Mouse (Mus musculus): ENCODE results near the gene Chd6.

Chd6 gene

DNA sequence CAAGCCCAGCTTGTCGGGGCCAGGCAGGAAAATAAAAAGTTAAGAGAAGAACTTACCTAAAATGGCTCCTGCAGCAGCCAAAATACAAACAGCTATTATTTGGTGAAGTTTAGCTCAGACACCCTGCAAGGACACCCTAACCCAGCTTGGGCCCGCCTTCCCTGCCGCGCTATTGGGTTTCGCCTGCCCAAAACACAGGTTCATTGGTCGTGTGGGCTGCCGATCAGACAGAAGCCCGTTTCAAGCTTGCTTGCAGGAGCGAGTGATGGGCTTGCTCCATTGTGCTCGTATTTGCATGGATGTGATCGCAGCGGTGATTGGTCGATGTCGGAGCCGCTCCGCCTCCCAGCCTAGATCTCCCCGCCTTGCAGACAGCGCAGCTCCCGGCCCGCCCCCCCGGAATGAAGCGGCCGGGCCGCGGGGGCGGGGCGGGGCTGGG, at the start of gene Chd6:
TSS of gene Chd6 (minus strand) at position 143 of the 439 bp plus-strand sequence.
- DNase-seq (ENCODE audit: low read depth) = peak; percentile 98

DNA sequence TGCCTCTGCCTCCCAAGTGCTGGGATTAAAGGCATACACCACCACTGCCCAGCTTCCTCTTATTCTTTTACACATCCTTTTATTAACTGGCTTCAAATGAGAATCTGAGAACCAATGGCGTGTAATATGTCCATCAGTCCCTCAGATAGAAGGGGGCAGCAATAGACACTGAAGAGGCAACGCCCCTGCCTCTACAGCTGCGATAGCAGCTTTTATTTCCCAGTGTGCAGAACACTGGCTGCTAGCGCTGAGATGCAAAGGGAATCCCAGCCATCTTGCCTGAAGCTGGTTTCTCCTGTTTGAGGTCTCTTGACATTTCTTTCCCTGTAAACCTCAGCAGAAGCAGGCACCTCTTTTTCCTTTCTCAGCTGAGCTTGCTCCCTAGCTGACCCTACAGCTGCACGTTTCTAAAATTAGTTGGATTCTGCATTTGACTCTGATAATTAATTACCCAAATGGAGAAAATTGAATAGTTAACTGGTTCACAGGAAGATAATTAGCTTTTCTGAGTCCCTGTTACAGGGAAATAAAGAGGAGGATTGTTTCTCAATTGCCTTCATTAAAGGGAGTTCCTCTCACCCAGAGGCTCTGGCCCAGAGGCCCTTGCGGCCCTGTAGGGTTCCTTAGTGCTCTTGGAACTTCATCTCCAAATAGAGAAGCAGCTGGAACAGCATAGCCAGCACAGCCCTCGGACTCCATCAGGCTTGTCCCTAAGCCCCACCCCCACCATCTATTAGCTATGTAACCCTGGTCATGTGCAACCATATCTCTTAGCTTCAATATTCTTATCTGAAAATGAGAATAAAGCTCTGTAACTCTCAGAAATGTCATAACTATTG, 41.3 kb upstream of the Chd6 start:
- DNase-seq (ENCODE audit: low read depth) = no peak

DNA sequence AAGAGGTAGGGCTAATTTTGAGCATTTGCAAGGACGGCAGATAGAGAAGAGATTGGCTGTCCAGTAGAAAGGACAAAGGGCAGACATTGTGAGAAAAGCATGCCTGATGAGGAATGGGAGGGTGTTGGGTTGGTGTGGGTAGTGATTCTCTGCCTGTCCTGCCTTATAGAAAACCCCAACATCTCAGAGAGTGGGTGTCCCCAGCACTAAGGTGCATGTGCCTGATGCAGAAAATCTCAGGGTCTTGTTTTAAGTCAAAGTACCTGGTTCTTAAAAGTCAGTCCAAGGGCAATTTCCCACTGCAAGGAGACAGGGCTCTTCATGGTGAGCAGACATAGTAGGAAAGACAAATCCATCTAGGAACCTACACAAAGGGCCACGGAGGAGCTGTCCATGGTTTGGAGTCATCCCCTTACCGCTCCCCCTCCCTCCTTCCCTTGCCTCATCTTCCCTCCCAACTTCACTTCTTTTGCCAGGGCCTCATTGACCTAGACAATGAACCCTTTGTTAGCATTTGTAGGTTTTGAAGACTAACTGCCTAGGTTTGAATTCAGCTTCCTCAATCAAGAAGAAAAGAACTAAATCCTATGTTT, 39.6 kb upstream of the Chd6 start:
- DNase-seq (ENCODE audit: low read depth) = no peak

DNA sequence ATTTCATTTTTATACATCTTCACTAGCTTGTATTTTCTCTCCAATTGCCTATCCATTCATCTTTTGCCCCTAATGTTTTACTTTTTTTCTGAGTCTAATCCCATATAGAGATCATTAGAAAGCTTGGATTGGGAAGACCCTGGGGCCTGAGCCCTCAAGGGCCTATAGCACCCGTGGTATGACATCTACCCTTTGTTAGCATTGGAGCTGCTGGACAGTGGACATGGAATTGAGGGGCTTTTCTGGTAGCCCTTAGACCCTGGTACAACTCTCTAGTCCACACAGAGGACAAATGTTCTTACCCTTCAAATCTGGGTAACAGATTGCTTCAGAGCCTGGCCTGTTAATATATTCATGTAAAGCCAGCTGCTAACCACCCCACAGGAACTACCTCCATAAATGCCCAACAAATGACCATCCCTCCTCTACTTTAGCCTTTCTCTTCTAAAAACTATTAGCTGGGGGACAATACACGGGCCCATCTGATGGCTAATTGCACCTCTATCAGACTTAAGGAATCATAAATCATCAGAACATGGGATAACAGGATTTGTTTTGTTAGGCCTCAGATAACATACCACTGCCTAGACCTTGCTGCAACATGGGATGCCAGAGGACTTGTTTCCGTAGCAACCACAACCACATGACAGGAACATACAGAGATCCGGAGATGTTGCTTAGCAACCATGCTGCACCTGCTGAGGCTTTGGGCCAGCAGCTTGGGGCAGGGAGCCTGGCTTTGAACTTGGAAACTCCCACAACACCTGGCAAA, 39.0 kb upstream of the Chd6 start:
- DNase-seq (ENCODE audit: low read depth) = no peak

DNA sequence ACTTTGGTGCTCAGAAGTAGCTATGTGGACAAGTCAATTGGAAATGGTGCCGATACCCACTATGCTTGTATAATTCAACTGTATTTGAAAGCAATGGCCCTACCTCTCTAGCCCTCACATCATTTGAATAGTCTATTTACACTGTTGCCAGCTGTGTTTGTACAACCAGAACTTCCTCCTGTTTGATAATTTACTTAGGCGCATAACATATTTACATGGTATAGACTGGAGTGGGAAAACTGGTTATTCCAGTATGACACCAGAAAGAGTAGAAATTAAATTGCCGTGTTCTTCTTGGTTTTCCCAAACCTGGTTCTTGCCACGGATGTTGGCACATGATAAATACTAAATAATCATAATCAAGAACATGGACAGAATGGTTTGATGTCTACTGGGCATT, 35.9 kb upstream of the Chd6 start:
- no peak for DNase-seq (ENCODE audit: low read depth)

DNA sequence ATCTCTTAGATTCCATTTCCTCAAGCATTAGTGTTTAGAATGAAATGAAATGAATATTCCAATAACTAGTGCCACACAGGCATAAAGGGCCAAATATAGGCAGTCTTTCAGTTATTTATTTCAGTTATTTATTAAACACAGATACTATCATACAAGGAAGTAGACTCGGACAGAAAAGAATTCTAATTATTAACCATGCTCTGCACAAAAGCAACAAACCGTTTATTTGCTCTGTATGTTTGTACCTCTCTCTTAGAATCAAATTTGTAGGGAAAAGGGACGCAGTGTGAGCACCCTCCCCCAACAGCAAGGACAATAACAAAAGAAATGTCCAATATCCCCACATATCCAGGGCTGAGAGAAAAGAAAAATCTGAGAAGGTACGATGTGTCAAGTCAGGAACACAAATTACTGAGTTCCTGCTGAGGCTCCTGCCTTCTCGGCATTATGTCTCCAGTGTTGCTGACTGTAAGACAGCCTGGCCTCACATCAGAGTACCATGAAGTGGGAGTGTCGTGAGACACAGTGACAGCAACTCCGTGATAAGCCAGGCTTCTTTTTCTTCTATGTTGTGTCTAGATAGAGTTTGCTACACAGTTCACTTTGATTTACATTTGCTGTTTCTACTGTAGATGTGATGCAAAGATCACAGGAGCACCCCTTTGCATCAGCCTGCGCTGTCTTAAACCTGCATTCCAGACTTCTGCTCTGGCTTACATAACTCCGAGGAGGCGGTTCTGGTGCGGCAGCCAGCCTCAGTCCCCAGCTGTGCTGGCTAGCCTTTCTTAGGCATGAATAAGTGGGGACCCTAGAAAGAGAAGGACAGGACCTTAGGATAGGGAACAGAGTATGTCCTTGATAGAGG, 30.0 kb upstream of the Chd6 start:
- no peak for DNase-seq (ENCODE audit: low read depth)

DNA sequence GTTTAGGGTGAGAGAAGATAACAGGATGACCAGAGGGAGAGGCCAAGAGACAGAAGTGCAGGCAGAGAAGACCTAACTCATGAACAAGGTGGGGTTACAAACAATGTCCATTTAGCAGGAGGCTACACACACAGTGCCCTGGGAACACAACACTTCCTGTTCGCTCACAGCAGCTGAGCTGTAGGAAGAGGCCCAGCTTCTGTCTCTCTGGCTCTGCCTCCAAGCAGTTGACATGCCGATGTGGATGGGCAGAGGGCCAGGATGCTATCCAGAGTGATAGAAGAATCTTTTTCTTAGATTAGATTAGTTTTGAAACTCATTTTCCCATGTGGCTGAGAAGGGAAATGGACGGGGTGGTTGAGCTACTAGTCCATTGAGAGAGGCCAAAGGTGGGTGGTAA, 28.1 kb upstream of the Chd6 start:
- DNase-seq (ENCODE audit: low read depth) = no peak

DNA sequence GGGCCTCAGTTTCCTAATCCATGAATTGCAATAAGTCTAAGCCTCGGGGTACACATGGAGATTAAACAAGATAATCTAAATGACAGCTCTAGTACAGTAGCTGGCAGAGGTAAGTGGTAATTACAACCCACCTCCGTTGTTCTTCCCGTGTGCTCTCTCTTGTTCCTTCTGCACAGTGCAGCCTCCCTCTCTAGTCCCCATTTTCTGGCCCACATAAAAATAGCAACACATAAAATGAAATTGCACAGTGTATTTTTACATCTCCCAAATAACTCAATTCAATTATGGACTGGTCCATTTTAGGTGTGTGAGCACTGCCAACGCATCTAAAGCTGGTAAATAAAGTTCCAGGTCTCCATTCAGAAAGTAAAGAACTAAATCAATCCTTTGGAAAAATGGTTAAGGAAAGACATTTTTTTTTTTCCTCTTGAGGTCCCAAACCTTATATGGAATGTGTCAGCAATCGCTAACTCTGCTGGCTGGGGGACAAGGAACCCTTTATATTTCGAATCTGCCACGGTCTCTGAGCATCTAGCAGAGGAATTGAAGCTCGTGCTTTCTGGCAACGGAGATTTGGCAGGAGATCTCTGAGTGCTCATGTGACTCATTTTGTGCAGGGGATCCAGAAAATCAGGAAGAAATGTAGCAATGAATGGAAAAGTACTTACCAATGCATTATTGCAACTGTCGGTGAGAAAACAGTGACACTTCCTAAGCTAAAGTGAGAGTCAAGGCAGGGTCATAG, 19.7 kb upstream of the Chd6 start:
- no peak for DNase-seq (ENCODE audit: low read depth)

DNA sequence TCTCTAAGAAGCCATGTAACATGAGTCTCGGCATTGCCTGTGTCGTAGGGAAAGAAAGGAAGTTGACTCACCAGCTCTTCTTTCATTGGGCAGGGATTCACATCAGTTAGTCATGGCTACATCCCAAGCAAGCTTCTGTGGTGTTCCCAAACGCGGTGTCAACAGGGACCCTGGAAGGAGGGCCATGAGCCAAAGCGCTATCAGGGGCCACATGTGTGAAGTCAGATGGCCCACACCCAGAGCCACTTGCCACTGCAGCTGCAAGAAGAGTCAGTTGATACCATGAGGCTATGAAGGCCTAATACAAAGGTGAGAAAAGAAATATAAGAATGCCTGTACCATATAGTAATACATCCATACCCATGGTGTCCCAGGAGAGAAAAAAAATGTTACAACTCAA, 3.1 kb upstream of the Chd6 start:
- DNase-seq (ENCODE audit: low read depth) = no peak

DNA sequence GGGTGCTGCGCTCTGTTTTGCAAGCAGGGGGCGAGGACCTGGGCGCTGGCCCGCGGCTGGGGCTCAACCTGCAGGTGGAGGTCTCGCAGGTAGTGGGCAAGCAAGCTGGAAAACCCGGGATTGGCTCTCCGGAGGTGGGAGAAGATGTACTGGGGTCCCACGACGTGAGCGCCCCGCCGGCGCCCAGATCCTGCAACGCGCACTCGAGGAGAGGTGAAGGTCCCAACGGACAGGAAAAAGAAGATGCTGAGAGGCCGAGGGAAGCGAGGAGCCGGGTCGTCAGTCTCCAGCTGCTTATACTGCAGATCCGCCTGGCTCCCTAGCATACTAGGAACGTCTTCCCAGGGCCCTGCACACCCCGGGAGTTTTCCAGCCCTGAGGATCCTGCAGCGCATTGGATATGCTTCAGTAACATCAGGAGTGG, 535 bp upstream of the Chd6 start:
- no peak for DNase-seq (ENCODE audit: low read depth)

DNA sequence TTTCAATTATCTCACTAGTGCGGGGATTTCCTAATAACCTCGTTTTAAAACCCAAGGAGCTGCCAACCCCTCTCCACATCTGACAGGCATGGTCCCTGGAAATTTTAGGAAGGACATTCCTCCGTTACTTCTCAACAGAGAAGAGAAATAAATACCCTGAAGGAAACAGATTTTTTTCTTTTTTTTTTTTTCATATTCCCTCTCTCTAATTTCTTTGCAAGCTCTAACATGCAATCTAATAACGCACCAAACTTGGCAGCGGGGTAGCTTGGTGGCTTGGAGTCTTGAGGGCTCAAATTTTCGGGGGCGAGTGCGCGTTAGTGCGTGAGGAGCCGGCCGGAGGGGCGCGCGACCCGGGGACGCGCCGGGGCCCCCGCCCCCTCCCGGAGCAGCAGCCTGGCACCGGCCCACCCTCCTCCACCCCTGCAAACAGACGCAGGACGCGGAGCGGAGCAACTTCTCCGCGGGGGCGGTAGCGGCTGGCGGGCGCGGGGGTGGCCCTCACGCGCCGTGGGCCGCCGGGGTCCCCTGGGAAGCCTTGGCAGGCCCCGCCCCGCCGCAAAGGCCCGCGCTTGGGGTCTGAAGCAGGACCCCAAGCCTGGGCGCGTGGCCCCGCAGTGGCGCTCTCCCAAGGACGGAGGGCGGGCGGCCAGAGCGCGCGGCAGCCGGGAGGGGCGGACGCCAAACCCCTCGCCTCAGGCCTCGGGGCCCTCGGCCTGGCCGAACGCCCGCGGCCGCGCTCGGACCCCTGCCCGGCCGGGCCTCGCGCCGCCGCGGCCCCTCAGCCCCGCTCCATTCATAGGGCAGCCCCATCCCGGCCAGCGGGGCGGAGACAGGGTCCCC, 569 bp downstream of the Chd6 start:
- peak; percentile 24 for DNase-seq (ENCODE audit: low read depth)

DNA sequence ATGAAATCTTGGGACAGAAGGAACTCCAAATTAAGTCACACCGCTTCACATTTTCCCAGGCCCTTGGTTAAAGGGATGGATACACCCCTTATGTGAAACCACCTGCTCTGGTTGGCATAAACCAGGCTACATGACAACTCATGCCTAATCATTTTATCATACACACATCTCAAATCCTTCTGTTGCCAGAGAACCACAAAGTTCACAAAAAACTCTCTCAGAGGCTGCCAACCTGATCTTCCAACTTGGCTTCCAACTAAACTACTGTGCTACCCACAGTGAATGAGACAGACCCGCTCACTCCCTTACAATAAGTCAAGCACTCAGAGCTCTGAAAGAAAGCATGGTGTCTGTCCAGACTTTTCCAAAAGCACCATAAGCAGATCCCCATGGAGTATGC, 1.6 kb downstream of the Chd6 start:
- DNase-seq (ENCODE audit: low read depth) = no peak

DNA sequence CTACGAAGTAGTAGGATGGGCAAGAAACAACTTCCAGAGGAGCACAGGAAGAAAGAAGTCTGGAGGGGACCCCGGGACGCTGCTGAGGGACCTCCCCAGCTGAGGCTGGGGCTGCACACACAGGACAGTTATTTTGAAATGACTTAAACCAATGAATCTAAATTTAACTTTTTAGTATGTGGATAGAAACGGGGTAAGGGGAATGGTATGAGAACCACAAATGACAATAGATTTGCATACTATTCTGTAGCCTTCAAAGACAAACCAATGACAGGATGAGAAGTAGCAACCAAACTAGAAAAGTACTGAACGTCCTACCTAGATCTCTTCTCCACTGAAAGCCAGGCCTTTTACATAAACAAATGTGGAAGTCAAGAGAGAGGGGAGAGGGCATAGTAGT, 5.1 kb downstream of the Chd6 start:
- no peak for DNase-seq (ENCODE audit: low read depth)

DNA sequence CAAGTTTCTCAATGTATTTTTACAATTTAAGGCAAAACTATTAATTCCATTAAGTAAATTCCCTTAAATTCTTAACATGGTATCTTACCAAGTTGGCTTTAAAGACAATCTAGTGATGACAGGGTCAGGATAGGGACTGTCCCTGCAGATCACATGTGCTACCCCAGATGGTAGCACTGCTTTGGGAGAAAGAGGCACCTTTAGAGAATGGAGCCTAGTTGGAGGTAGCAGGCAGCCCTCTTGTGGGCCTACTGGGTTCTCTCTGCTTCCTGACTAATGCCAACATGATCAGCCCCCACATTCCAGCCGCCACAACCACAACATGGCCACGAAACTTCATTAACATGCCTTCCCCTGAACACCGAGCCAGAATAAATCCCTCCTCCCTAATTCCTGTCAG, 6.8 kb downstream of the Chd6 start:
- no peak for DNase-seq (ENCODE audit: low read depth)

DNA sequence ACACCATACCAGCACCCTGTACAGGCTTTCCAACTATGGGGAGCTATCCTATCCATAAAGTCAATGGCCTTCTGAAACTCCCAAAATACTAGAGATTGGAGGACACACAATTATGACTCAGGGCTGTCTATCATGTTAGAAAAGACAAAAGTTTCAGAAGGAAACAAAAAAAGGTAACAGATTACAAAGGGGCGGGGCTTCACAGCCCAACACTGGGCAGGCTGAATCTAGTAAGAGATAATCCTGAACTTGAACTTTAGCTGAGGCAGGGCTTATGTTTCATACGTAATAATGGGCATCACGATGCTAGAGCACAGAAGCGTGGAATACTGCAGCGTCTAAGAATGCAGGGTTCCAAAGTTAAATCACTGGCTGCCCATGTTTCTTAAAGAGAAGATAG, 11.1 kb downstream of the Chd6 start:
- no peak for DNase-seq (ENCODE audit: low read depth)

DNA sequence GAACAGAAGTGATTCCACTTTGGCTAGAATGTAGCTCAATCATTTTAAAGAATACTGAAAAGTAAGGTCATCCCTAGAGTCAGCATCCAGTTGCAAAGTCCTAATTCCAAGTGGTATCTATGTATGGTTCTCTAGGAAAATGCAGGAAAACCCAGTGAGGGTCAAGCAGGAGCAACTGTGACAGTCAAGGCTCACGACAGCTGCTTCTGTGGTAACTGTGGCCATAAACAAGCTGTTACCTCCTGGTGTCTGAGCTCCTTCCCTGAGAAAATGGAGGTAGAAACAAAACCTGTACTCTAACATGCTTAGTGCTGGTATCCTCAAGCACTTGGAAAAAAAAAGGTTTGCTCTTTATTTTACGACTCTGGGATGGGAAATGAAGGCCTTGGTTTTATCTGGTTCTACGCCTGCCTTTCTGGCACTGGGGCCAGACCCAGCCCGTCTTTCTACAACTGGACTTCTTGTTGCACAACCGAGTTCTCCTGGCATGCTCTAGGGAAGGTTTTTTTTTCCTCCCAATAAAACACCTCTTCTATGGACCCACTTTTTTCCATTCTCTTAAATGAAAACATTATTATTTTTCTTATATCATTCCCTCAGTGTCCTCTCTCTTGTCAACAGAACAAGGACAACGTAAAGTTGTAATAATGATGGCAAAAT, 18.0 kb downstream of the Chd6 start:
- DNase-seq (ENCODE audit: low read depth) = no peak

DNA sequence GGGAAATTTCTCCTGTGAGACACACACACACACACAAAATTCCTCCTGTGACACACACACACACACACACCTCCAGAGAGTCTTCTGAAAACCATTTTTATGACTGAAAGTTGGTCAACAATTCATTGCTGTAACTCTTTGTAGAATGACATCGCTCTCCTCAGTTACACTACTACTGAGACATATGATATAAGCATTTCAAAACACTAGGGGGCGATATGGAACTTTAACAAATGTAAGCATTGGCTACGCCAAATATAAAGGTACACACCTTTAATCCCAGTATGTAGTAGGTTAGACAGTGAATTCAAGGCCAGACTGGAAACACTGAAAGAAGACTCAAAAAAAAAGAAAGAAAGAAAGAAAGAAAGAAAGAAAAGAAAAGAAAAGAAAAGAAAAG, 18.7 kb downstream of the Chd6 start:
- DNase-seq (ENCODE audit: low read depth) = no peak

DNA sequence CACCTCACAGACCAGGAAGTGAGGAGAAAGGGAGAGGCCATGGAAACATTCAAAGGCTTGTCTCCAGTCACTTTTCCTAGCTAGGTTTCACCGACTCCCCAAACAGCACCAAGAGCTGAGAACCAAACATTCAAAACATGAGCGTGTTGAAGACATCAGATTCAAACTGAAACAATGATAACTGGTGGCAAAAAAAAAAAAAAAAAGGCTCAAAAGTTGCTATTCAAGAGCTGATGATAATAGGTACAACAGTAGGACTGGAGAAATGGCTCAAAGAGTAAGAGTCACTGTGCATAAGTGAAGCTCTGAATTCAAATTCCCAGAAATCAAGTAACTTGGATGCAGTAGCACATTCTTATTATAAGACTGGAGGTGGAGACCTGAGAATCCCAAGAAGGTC, 30.3 kb downstream of the Chd6 start:
- no peak for DNase-seq (ENCODE audit: low read depth)

DNA sequence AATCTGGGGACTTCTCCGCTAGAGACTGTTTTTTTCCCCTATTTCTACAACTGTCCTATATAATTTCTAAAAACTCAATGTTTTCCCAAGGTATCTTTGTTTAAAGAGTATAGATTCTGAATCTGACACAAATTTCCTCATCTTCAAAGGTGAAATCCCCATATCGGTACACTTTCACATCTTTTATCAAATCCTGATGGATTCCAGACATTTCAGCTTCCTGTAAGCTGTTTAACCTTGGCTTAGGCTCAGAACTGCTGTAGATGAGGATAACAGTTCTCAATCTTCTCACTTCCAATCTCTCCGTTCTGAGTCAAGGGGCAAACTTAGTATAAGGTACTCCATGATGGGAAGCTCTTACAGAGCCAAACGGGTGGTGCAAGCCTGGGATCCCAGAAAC, 32.6 kb downstream of the Chd6 start:
- no peak for DNase-seq (ENCODE audit: low read depth)

DNA sequence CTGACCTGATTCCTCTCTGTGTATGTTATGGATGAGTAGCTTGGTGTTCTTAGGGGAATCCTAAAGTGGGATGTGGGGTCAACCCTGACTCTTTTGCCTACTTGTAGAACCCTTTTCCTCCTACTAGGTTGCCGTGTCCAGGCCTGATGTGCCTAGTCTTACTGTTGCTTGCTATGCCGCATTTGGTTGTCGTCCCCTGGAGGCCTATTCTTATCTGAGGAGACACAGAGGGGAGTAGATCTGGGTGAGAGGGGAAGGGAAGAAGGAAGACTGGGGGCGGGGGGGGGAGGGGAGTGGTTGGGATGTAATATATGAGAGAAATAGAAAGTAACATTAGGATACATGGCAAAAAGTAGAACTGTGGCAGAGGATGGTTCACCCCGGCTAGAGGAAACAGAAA, 33.3 kb downstream of the Chd6 start:
- no peak for DNase-seq (ENCODE audit: low read depth)
